Mouse (Mus musculus) spleen, adult 18-20 months (tissue): ENCODE data around the gene Zhx3.

Experiments used
- DNase-seq, 2 experiments: peaks; one replicate each; pipeline ENCODE4 v3.0.0; 2022; ENCODE audit warnings: mixed read lengths in 2 of 2

Zhx3 gene

DNA sequence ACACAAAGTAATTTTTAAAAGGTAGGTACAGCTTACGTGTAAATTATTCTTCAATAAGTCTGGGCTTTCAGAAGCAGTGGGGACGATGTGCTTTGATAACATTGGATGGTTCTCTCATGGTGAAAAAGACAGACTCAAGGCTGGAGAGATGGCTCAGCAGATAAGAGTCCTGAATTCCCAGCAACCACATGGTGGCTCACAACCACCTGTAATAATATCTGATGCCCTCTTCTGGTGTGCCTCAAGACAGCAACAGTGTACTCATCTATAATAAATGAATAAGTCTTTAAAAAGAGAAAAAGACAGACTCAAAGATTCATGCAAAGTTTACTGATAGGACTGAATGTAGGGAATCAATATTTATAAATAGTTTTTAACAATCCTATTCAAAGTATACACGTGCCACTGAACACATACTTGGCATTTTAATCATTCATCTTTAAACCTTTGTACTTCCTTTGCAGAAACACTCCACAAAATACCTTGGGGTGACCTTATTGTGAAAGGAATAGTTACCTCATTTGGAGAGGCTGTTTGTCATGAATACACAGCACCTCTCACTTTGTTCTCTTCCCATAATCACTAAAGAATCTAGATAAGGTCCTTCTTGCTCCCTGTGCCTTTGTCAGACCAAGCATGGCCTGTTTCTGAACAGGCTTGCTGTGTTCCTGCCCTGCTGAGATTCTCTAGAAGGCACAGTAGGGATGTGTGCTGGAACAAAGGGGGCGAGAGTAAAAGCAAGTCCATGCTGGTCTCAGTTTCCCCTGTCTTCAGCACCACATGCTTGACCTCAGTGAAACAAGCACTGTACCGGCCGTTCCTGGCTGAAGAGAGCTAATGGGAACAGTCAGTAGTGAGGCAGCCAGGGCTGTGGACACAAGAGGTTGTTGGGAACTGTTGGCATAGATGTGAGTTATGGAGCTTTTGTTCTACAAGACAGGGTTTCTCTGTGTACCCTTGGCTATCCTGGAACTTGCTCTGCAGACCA is 146.6 kb downstream of the Zhx3 start:
- DNase-seq = no peak

DNA sequence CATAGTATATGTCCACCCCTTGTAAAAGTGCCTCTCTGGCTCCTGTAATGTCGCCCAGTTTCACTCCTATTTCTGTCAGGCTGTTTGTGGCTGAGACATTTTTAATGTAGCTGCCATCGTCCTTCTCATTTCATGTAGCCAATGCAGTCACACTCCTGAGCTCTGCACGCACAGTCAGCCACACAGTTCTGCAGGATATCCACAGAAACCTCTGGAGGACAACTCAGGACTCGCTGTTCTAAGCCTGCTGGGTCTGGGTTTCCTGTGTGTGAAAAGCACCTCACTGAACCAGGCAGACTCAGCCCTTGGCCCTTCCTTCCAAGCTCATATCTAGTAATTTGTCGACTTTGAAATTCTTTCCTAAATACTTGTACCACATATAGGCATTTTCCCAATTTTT is 148.3 kb downstream of the Zhx3 start:
- no peak for DNase-seq

DNA sequence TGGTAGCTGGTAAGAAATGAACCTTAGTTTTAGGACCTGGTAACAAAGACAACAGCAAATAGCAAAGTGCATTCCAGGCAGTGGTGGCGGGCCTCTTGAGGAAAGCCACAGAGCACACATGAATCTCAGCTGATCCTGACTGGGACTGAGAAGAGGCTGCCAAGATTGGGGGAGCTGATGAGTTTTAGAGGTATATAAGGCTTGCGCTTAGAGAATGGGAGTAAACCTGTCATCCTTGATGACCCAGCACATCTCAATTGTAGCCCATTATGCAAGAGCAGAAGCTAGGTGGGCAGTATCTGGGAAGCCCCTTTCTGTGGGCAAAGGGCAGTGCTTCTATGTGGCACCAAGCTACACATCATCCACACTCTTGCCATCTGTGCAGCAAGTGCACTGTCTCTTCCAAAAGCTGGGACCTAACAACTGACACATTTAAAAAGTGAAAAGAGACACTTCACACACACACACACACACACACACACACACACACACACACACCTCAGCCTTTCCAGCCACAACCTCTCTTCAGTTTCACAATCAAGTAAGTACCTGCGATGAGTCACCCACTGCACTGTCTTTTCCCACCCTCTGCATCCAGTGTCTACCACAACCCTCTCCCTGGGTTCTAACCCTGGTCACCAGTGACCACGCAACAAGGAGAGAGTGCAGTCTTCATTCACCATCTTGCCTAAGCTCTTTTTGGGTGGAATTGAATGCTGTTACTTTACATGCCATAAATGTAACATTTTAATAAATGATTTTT is 149.0 kb downstream of the Zhx3 start:
- no peak for DNase-seq

DNA sequence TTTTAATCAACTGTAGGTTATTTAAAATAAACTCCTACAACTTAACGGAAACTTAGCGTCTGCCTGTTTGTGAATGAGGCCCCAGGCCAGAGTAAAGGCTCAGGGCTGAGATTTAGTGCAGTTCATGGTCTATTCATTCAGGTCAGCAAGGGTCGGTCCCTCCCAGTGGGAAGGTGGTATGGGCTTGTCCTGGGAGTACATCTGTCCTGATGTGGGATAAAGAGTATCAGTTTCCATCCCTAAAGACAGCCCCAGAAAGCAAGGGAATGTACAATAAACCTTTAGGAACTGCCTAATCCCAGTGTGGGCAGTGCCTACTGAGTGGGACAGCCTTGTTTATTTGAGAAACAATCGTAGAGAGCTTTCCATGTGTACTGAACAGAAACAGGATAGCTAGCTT is 150.1 kb downstream of the Zhx3 start:
- no peak for DNase-seq

DNA sequence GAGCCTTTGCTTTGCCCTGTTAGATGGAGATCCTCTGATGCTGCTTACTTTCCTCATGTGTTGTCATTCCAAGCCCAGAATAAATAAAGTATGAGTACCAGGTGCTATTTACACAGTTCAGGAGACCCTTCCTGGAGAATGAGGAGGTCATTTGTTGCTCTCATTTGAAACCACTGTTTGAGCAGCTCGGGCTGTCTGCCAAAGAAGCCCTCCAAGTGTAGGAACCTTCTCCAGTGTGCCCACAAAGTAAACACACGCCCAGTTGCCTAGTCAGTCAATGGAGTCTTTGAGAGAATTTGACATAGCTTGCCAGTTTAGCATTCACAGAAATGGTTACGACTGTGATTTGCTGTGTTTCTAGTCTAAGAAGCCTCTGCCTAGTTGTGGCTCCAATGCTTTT is 154.0 kb downstream of the Zhx3 start:
- no peak for DNase-seq

DNA sequence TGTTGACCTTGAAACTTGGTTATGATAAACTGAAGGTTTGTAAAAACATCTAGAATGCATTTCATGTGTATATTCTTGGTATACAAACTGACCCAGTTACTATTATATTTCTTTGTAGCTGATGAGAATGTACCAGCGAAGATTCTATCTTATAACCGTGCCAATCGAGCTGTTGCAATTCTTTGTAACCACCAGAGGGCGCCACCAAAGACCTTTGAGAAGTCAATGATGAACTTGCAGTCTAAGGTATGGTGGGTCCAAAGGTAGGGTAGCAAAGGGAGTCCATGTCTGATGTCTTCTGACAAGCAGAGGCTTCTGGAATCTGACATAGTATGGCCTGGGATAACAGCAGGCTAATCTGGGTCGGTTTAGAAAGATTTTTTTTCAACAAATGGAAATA is 155.5 kb downstream of the Zhx3 start:
- no peak for DNase-seq

DNA sequence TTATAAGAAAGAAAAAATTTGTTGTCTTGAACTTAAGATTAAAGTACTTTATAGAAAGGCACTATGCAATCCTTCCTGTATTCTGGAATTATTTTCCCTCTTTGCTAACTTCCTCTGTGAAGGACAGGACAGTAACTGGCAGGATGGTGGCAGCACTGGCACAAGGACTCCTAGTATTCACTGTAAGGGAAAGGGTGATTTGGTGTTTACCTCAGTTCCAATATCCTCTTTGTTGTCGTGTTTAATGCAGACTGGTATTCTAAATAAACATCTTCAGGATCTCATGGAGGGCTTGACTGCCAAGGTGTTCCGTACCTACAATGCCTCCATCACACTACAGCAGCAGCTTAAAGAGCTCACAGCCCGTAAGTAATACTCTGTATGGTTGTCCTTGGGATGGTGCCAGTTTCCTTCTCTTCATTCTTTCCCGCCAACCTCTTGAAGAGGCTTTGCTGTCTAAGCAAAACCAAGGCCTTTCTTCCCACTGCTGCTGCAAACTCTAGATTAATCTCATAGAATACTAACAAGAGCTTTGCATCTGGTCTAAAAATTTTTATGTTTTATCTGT is 157.3 kb downstream of the Zhx3 start:
- no peak for DNase-seq

DNA sequence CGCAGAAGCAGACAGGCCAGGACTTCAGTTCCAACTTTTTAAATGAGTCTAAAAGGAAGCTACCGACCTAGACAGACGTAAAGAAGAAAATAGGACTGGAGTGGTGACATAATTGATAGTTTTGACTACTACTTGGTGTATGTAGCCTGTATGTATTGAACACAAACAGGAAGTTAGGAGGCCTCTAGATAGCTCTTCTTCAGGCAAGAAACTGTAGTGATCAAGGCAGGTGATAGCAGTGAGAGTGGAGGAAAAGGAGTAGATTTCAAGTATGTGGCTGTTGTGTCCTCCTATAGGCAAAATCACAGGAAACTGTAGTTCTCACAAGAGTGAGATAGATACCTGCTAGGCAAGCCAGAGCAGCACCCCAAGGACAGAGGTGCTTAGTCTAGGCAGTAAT is 165.1 kb downstream of the Zhx3 start:
- DNase-seq = no peak

DNA sequence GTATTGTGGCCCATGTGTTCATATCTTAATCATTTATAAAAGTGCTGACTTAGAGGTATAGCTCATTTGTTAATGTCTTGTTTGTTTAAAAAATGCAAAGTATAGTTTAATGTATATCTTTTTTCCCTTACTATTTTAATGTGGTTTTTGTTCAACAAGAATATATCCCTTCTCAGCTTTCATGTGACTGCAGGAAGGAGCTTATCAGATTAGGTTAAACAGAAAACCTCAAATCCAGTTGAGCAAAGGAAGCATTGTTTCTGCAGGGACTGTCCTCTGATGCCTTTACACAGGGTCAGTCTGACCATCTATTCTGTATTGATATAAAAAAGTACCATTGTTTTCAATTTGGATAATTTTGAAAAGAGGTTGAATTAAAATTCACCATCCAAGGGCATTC is 170.0 kb downstream of the Zhx3 start:
- DNase-seq = no peak

DNA sequence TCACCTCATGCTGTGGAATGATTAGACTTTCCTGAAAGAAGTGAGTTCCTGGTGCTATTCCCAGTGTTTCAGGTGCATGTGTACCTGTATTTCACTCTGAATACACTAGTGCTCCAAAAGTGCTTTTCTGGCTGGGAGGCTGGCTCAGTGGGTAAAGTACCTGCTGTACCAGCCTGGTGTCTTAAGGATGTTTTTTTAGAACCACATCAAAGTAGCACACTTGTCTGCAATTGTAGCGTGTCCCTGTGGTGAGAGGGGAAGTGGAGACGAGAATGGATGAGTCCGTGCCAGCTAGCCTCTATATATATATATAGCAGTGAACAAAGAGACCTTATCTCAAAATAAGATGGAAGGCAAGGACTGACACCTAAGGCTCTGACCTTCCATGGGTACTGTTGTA is 171.2 kb downstream of the Zhx3 start:
- DNase-seq = no peak

DNA sequence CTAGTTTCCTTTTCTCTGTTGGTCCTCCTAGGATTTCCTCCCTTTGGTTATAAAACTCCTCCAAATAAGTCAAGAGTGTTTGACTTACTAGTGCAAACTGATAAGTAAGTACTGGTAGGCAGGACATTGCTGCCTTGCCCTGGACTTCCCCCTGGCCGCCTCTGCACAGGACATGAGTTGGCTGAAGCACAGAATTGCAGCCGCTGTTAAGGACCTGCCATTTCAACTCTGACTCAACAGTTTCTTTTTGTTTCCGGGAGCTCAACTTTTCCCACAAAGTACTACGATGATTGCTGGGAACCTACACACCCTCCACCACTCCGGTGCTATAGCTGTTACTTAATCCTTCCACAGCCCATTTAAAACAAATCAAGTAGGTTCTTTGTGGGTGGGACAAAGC is 172.5 kb downstream of the Zhx3 start:
- no peak for DNase-seq
